Mouse (Mus musculus) hindbrain, embryonic 16.5 days (tissue): ENCODE results near the gene Cwc25. TPM values are rescaled to one million over a fixed set of nuclear protein-coding genes. Genes with fewer than 3 reads are reported as not detected.
A peak's percentile ranks its signal among the peaks of the same experiment; 100 is the strongest.

Source experiments
- ATAC-seq: fragments of 200-750 bp; cut with Nextera tagmentation; 2 replicates; pipeline ENCODE4 v1.8.0; 2017; ENCODE audit warnings: moderate TSS enrichment, moderate library complexity
- H3K27ac ChIP-seq: fragments of 300-500 bp; sonication (generic); 2 replicates; pipeline ENCODE4 v1.5.1; 2014; ENCODE audit warnings: low read depth, mild to moderate bottlenecking, control low read depth, low read length, moderate library complexity
- H3K27me3 ChIP-seq: fragments of 300-500 bp; sonication (generic); replicated peaks from 2 replicates; pipeline ENCODE4 v1.6.1; 2014; ENCODE audit warnings: low read length; ENCODE audit not compliant: control insufficient read depth, insufficient read depth
- H3K36me3 ChIP-seq: fragments of 300-500 bp; sonication (generic); 2 replicates; pipeline ENCODE4 v1.6.1; 2014; ENCODE audit warnings: mild to moderate bottlenecking, low read length, moderate library complexity, mixed read lengths; ENCODE audit not compliant: control insufficient read depth, insufficient read depth
- H3K4me1 ChIP-seq: fragments of 300-500 bp; sonication (generic); 2 replicates; pipeline ENCODE4 v1.6.1; 2014; ENCODE audit warnings: low read depth, low read length; ENCODE audit not compliant: control insufficient read depth, insufficient read depth
- H3K4me2 ChIP-seq: fragments of 300-500 bp; sonication (generic); 2 replicates; pipeline ENCODE4 v1.6.1; 2014; ENCODE audit warnings: mild to moderate bottlenecking, low read length, control low read depth, moderate library complexity
- H3K4me3 ChIP-seq: fragments of 300-500 bp; sonication (generic); 2 replicates; pipeline ENCODE4 v1.5.1; 2014; ENCODE audit warnings: mild to moderate bottlenecking, low read length, control low read depth, moderate library complexity
- H3K9ac ChIP-seq: fragments of 300-500 bp; sonication (generic); 2 replicates; pipeline ENCODE4 v1.6.1; 2014; ENCODE audit warnings: low read depth, mild to moderate bottlenecking, control low read depth, low read length, moderate library complexity
- H3K9me3 ChIP-seq: fragments of 300-500 bp; sonication (generic); 2 replicates; pipeline ENCODE4 v1.6.1; 2014; ENCODE audit warnings: mild to moderate bottlenecking, low read length, moderate library complexity; ENCODE audit not compliant: control insufficient read depth
- WGBS: fragments of 180-500 bp; shearing (Covaris S2); extraction: QIAGEN DNeasy Blood & Tissue Kit; methylation state at CpG from one replicate; pipeline ENCODE4 v1.1.7; 2014; 5-methylcytosine and 5-hydroxymethylcytosine counted together
- polyA plus RNA-seq: library from polyadenylated mRNA; unstranded; fragments of >200 nt; fragmentation: Nextera tagmentation; extraction: Ambion mirVana; gene quantifications from 2 replicates; pipeline ENCODE4 v1.2.1, GENCODE M21; 2015

The Cwc25 gene
- polyA plus RNA-seq, 1 experiment from 2014 or later, result 14.1 TPM

- H3K27ac ChIP-seq, result peak overlapping the region; percentile 62
- H3K9me3 ChIP-seq, result no peaks in the 10 kb centered on the region
- peaks cover 85% of the 10 kb centered on the region for H3K4me1 ChIP-seq
- no peak overlapping the region for H3K4me2 ChIP-seq
- no peaks in the 10 kb centered on the region for H3K27me3 ChIP-seq
- peaks cover 14% of the 10 kb centered on the region for H3K36me3 ChIP-seq
- H3K9ac ChIP-seq, result peak overlapping the region; percentile 38; the same call in 1 of the 2 replicates
- ATAC-seq, result no peak
- 68% methylated on average over 7 of the region's 7 CpGs for WGBS
- H3K4me3 ChIP-seq, result no peak overlapping the region
These were observed 43.1 kb upstream of the Cwc25 start for GRCm38 (mm10) chr11:97809235-97810121.

GRCm38 (mm10) chr11:97808621-97809234 lies 42.4 kb upstream of the Cwc25 start:
- peak overlapping the region; percentile 62 for H3K27ac ChIP-seq
- 34% methylated on average over 5 of the region's 5 CpGs for WGBS
- H3K36me3 ChIP-seq, result peaks cover 13% of the 10 kb centered on the region
- H3K4me3 ChIP-seq, result no peak overlapping the region
- no peaks in the 10 kb centered on the region for H3K27me3 ChIP-seq
- no peak overlapping the region for H3K4me2 ChIP-seq
- peaks cover 89% of the 10 kb centered on the region for H3K4me1 ChIP-seq
- H3K9ac ChIP-seq, result no peak overlapping the region; the same call in 1 of the 2 replicates
- ATAC-seq, result no peak
- H3K9me3 ChIP-seq, result no peaks in the 10 kb centered on the region

GRCm38 (mm10) chr11:97808093-97808492 lies 41.7 kb upstream of the Cwc25 start:
- peak overlapping the region; percentile 37; the same call in 1 of the 2 replicates for H3K27ac ChIP-seq
- 63% methylated on average over 2 of the region's 2 CpGs for WGBS
- no peak for ATAC-seq

GRCm38 (mm10) chr11:97807626-97808025 lies 41.3 kb upstream of the Cwc25 start:
- Histone ChIP-seq H3K27me3 (no peaks in the 10 kb centered on the region), H3K9me3 (no peaks in the 10 kb centered on the region), H3K4me1 (peaks cover 83% of the 10 kb centered on the region), H3K36me3 (peaks cover 13% of the 10 kb centered on the region), H3K27ac (peak overlapping the region; percentile 37), H3K4me3 (no peak overlapping the region), H3K4me2 (no peak overlapping the region), H3K9ac (no peak overlapping the region)
- no peak for ATAC-seq
- WGBS, result 48% methylated on average over 6 of the region's 6 CpGs

More at GRCm38 (mm10) chr11:97808093-97808492, 41.7 kb upstream of the Cwc25 start:
- no peaks in the 10 kb centered on the region for H3K9me3 ChIP-seq
- H3K4me1 ChIP-seq, result peaks cover 85% of the 10 kb centered on the region
- no peak overlapping the region for H3K4me2 ChIP-seq
- no peaks in the 10 kb centered on the region for H3K27me3 ChIP-seq
- peaks cover 13% of the 10 kb centered on the region for H3K36me3 ChIP-seq
- H3K4me3 ChIP-seq, result no peak overlapping the region
- H3K9ac ChIP-seq, result no peak overlapping the region

- H3K27me3 ChIP-seq, result no peaks in the 10 kb centered on the region
- peaks cover 83% of the 10 kb centered on the region for H3K4me1 ChIP-seq
- WGBS, result 53% methylated on average over 7 of the region's 7 CpGs
- peak overlapping the region; percentile 82 for H3K27ac ChIP-seq
- H3K9me3 ChIP-seq, result no peaks in the 10 kb centered on the region
- H3K4me3 ChIP-seq, result no peak overlapping the region
- no peak overlapping the region for H3K9ac ChIP-seq
- peak overlapping the region; percentile 45 for H3K4me2 ChIP-seq
- ATAC-seq, result no peak
- peaks cover 13% of the 10 kb centered on the region for H3K36me3 ChIP-seq
These were observed 40.2 kb upstream of the Cwc25 start for GRCm38 (mm10) chr11:97806613-97806964.

- peak overlapping the region; percentile 82 for H3K27ac ChIP-seq
- WGBS, result 29% methylated on average over 15 of the region's 15 CpGs
- peak overlapping the region; percentile 16 for H3K4me3 ChIP-seq
- no peaks in the 10 kb centered on the region for H3K27me3 ChIP-seq
- ATAC-seq, result peak; percentile 59
- peaks cover 83% of the 10 kb centered on the region for H3K4me1 ChIP-seq
- peaks cover 13% of the 10 kb centered on the region for H3K36me3 ChIP-seq
- H3K9me3 ChIP-seq, result no peaks in the 10 kb centered on the region
- H3K9ac ChIP-seq, result peak overlapping the region; percentile 47
- H3K4me2 ChIP-seq, result peak overlapping the region; percentile 45
These were observed 39.6 kb upstream of the Cwc25 start for GRCm38 (mm10) chr11:97805662-97806612.

- peak; percentile 32 for ATAC-seq
These were observed 38.7 kb upstream of the Cwc25 start for GRCm38 (mm10) chr11:97804841-97805661.

GRCm38 (mm10) chr11:97803847-97804246 lies 37.5 kb upstream of the Cwc25 start:
- no peaks in the 10 kb centered on the region for H3K9me3 ChIP-seq
- peaks cover 8% of the 10 kb centered on the region for H3K36me3 ChIP-seq
- peaks cover 71% of the 10 kb centered on the region for H3K4me1 ChIP-seq
- H3K27ac ChIP-seq, result peak overlapping the region; percentile 23
- H3K4me3 ChIP-seq, result no peak overlapping the region
- 80% methylated on average over 5 of the region's 5 CpGs for WGBS
- H3K27me3 ChIP-seq, result no peaks in the 10 kb centered on the region
- no peak for ATAC-seq
- no peak overlapping the region for H3K9ac ChIP-seq
- no peak overlapping the region for H3K4me2 ChIP-seq

More at GRCm38 (mm10) chr11:97804841-97805661, 38.7 kb upstream of the Cwc25 start:
- Histone ChIP-seq H3K4me2 (peak overlapping the region; percentile 45), H3K9ac (no peak overlapping the region), H3K4me3 (no peak overlapping the region), H3K4me1 (peaks cover 79% of the 10 kb centered on the region), H3K27ac (peak overlapping the region; percentile 82), H3K9me3 (no peaks in the 10 kb centered on the region), H3K27me3 (no peaks in the 10 kb centered on the region), H3K36me3 (peaks cover 10% of the 10 kb centered on the region)
- 22% methylated on average over 9 of the region's 9 CpGs for WGBS
